Mouse (Mus musculus): ENCODE data around the gene Smpd2. TPM values are rescaled to one million over a fixed set of nuclear protein-coding genes. Genes with fewer than 3 reads are reported as not detected.

Smpd2 gene
- total and polyA plus RNA-seq, 3 experiments, result 0.04 to 0.42 TPM; not detected in 1

DNA sequence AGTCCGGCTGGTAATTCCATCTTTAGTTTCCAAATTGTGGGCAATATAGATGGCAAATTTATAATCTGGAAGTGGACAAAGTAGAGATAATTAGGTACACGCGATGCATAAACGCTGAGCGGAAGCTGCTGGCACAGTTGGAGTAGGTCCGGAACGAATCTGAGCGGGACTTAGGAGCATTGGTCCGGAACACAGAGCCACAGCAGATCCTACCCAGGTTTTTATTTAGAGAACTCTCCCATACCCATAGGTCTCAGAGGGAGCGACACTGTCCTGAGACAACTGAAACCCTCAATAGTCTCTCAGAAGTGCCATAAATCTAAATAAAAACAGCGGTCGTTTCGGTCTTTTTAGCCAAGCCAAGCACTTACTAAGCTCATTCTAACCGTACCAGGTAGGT is 40.5 kb downstream of the Smpd2 start:
- Histone ChIP-seq H3K36me3 (ENCODE audit: control insufficient read depth in 1 of 2, insufficient read depth in 2 of 2, low read length in 2 of 2) (peaks cover 0 to 12% of the 10 kb centered on the region in 2 experiments; a peak in 2 of 4 replicates), H3K27ac (ENCODE audit: control insufficient read depth, low read depth, low read length) (peak overlapping the region; percentile 90), H3K79me2 (ENCODE audit: control insufficient read depth, insufficient read depth, low read length, poor library complexity) (peaks cover 17% of the 10 kb centered on the region), H3K27me3 (ENCODE audit: control insufficient read depth in 1 of 2, insufficient read depth in 2 of 2, low read length in 2 of 2) (no peaks in the 10 kb centered on the region), H3K9me3 (replicated peaks; ENCODE audit: insufficient read depth, low read length) (no peaks in the 10 kb centered on the region), H3K9ac (ENCODE audit: control insufficient read depth, low read depth, low read length, poor library complexity, severe bottlenecking) (peak overlapping the region; percentile 65), H3K4me3 (ENCODE audit: control insufficient read depth in 1 of 2, insufficient read depth in 1 of 2, low read depth in 2 of 2, low read length in 2 of 2) (peak overlapping the region; percentile 66 to 72), H3K4me1 (ENCODE audit: control insufficient read depth in 1 of 2, insufficient read depth in 2 of 2, low read length in 2 of 2) (peaks cover 4 to 21% of the 10 kb centered on the region in 2 experiments)
- DNase-seq (ENCODE audit: low read depth, low spot score), result peak; percentile 71
- TF ChIP-seq UBTF (IDR thresholded peaks at IDR 0.05; ENCODE audit: borderline replicate concordance, insufficient read depth, low read depth, low read length), result no peak

DNA sequence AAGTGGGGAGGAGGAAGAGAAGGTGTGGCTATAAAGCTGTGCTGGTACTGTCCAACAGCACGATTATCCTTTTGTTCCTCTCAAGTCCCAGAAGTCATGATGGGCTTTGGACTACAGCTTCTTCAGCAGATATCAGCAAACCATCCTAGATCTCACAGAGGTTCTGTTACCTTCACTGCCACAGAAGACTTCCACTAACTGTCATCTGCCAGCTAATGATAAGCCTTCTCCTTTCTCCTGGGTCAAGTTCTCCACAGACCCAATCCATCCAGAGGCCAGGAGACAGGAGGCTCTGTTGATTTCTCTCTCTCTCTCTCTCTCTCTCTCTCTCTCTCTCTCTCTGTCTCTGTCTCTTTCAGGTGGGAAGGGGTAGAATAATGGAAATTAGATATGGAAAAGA is 42.0 kb downstream of the Smpd2 start:
- H3K4me3 ChIP-seq (ENCODE audit: control insufficient read depth in 1 of 2, insufficient read depth in 1 of 2, low read depth in 2 of 2, low read length in 2 of 2), result no peak overlapping the region
- no peak overlapping the region for H3K27ac ChIP-seq (ENCODE audit: control insufficient read depth, low read depth, low read length)
- peaks cover 17% of the 10 kb centered on the region for H3K79me2 ChIP-seq (ENCODE audit: control insufficient read depth, insufficient read depth, low read length, poor library complexity)
- TF ChIP-seq RAD21 (IDR thresholded peaks at IDR 0.05; ENCODE audit: low read depth, low read length), result no peak
- TF ChIP-seq GATA1 (IDR thresholded peaks at IDR 0.05; ENCODE audit: low read depth, low read length), result peak; percentile 56
- no peak for TF ChIP-seq EP300 (IDR thresholded peaks at IDR 0.05; ENCODE audit: low read depth in 1 of 2, low read length in 2 of 2)
- peak; percentile 54 for TF ChIP-seq TAL1 (IDR thresholded peaks at IDR 0.05; ENCODE audit: low read length)
- H3K27me3 ChIP-seq (ENCODE audit: control insufficient read depth in 1 of 2, insufficient read depth in 2 of 2, low read length in 2 of 2), result no peaks in the 10 kb centered on the region
- DNase-seq (ENCODE audit: low read depth, low spot score), result peak; percentile 30
- H3K4me1 ChIP-seq (ENCODE audit: control insufficient read depth in 1 of 2, insufficient read depth in 2 of 2, low read length in 2 of 2), result peaks cover 4 to 21% of the 10 kb centered on the region in 2 experiments
- no peak overlapping the region for H3K9ac ChIP-seq (ENCODE audit: control insufficient read depth, low read depth, low read length, poor library complexity, severe bottlenecking)
- no peaks in the 10 kb centered on the region for H3K9me3 ChIP-seq (replicated peaks; ENCODE audit: insufficient read depth, low read length)
- H3K36me3 ChIP-seq (ENCODE audit: control insufficient read depth in 1 of 2, insufficient read depth in 2 of 2, low read length in 2 of 2), result peaks cover 0 to 12% of the 10 kb centered on the region in 2 experiments; a peak in 2 of 4 replicates

Other genes with a start within 250 kb of the Smpd2 start
- 21.4 and 22.1 TPM in 2 replicates for gene Fig4, start 187.1 kb downstream of the Smpd2 start, total RNA-seq (2012; rRNA removed)
- 10 to 100 TPM in 1 of 2 experiments, not detected in 1; 27.4 TPM for gene Fig4, start 187.1 kb downstream of the Smpd2 start, polyA plus RNA-seq (2012; ENCODE audit: insufficient read depth in 1 of 2, insufficient read length in 2 of 2, low read depth in 1 of 2, low replicate concordance in 2 of 2, missing spikeins in 1 of 2)
- gene Ak9, start 186.4 kb downstream of the Smpd2 start, total RNA-seq (2012; rRNA removed), result not detected in 2 replicates
- under 1 TPM in 1 of 2 experiments, not detected in 1; 0.21 TPM for gene Ak9, start 186.4 kb downstream of the Smpd2 start, polyA plus RNA-seq (2012; ENCODE audit: insufficient read depth in 1 of 2, insufficient read length in 2 of 2, low read depth in 1 of 2, low replicate concordance in 2 of 2, missing spikeins in 1 of 2)
- 7.6 and 8.4 TPM in 2 replicates for gene Zbtb24, start 40.0 kb downstream of the Smpd2 start, total RNA-seq (2012; rRNA removed)
- gene Zbtb24, start 40.0 kb downstream of the Smpd2 start, polyA plus RNA-seq (2012; ENCODE audit: insufficient read depth in 1 of 2, insufficient read length in 2 of 2, low read depth in 1 of 2, low replicate concordance in 2 of 2, missing spikeins in 1 of 2), result 10 to 100 TPM in 1 of 2 experiments, not detected in 1; 11.0 TPM
- 1.3 and 4.3 TPM in 2 replicates for gene Mical1, start 14.1 kb downstream of the Smpd2 start, total RNA-seq (2012; rRNA removed)
- 10 to 100 TPM in 1 of 2 experiments, not detected in 1; 15.7 TPM for gene Mical1, start 14.1 kb downstream of the Smpd2 start, polyA plus RNA-seq (2012; ENCODE audit: insufficient read depth in 1 of 2, insufficient read length in 2 of 2, low read depth in 1 of 2, low replicate concordance in 2 of 2, missing spikeins in 1 of 2)
- not detected in 2 replicates for gene Ppil6, start 70 bp upstream of the Smpd2 start, total RNA-seq (2012; rRNA removed)
- gene Ppil6, start 70 bp upstream of the Smpd2 start, polyA plus RNA-seq (2012; ENCODE audit: insufficient read depth in 1 of 2, insufficient read length in 2 of 2, low read depth in 1 of 2, low replicate concordance in 2 of 2, missing spikeins in 1 of 2), result not detected
- 21.4 and 23.6 TPM in 2 replicates for gene Cd164, start 29.0 kb upstream of the Smpd2 start, total RNA-seq (2012; rRNA removed)
- gene Cd164, start 29.0 kb upstream of the Smpd2 start, polyA plus RNA-seq (2012; ENCODE audit: insufficient read depth in 1 of 2, insufficient read length in 2 of 2, low read depth in 1 of 2, low replicate concordance in 2 of 2, missing spikeins in 1 of 2), result 10 to 100 TPM in 1 of 2 experiments, not detected in 1; 59.4 TPM
- gene Ccdc162, start 226.3 kb upstream of the Smpd2 start, total RNA-seq (2012; rRNA removed), result not detected in 2 replicates
- under 1 TPM in 1 of 2 experiments, not detected in 1; 0.06 TPM for gene Ccdc162, start 226.3 kb upstream of the Smpd2 start, polyA plus RNA-seq (2012; ENCODE audit: insufficient read depth in 1 of 2, insufficient read length in 2 of 2, low read depth in 1 of 2, low replicate concordance in 2 of 2, missing spikeins in 1 of 2)